Mouse (Mus musculus): ENCODE measurements at regions not wholly inside any gene's neighbourhood (a gene's known extent, or its start where the extent isn't known, plus 50 kb on each side); places are given as distances from the start of the nearest gene placed in this dataset.

GRCm38 (mm10) chr10:21755717-21756116 is 126.3 kb upstream of the Sgk1 start:
- H3K4me3 ChIP-seq (ENCODE audit: low read depth, low read length) = no peak overlapping the region
- DNase-seq (ENCODE audit: low spot score) (peak; percentile 20), ATAC-seq (ENCODE audit: low read depth) (no peak)
- H3K27ac ChIP-seq (replicated peaks; ENCODE audit: low read depth, low read length) = no peak overlapping the region
- no peaks in the 10 kb centered on the region for H3K9me3 ChIP-seq (ENCODE audit: control insufficient read depth, low read length)
- 79% methylated on average over 4 of the region's 4 CpGs for WGBS
- H3K27me3 ChIP-seq (replicated peaks; ENCODE audit: control insufficient read depth, insufficient read depth, low read length) = no peaks in the 10 kb centered on the region
- no peak overlapping the region for H3K4me2 ChIP-seq (ENCODE audit: low read depth, low read length)
- H3K36me3 ChIP-seq (ENCODE audit: control insufficient read depth, insufficient read depth, low read length) = no peaks in the 10 kb centered on the region
- H3K4me1 ChIP-seq (ENCODE audit: control insufficient read depth, insufficient read depth, low read length) = no peaks in the 10 kb centered on the region
- no peak overlapping the region for H3K9ac ChIP-seq (ENCODE audit: low read depth, low read length)

- 86% methylated on average over 7 of the region's 7 CpGs for WGBS
- Histone ChIP-seq H3K27me3 (replicated peaks; ENCODE audit: control insufficient read depth, insufficient read depth, low read length) (no peaks in the 10 kb centered on the region), H3K27ac (replicated peaks; ENCODE audit: low read depth, low read length) (no peak overlapping the region), H3K36me3 (ENCODE audit: control insufficient read depth, insufficient read depth, low read length) (no peaks in the 10 kb centered on the region), H3K4me2 (ENCODE audit: low read depth, low read length) (no peak overlapping the region), H3K9ac (ENCODE audit: low read depth, low read length) (no peak overlapping the region), H3K4me1 (ENCODE audit: control insufficient read depth, insufficient read depth, low read length) (no peaks in the 10 kb centered on the region), H3K9me3 (ENCODE audit: control insufficient read depth, low read length) (no peaks in the 10 kb centered on the region), H3K4me3 (ENCODE audit: low read depth, low read length) (no peak overlapping the region)
- no peak for DNase-seq (ENCODE audit: low spot score)
- ATAC-seq (ENCODE audit: low read depth) = no peak
Observed at GRCm38 (mm10) chr10:21756811-21757210, 125.2 kb upstream of the Sgk1 start.

- Histone ChIP-seq H3K4me3 (ENCODE audit: low read depth, low read length) (no peak overlapping the region), H3K36me3 (ENCODE audit: control insufficient read depth, insufficient read depth, low read length) (no peaks in the 10 kb centered on the region), H3K27me3 (replicated peaks; ENCODE audit: control insufficient read depth, insufficient read depth, low read length) (no peaks in the 10 kb centered on the region), H3K4me1 (ENCODE audit: control insufficient read depth, insufficient read depth, low read length) (no peaks in the 10 kb centered on the region), H3K4me2 (ENCODE audit: low read depth, low read length) (no peak overlapping the region), H3K9me3 (ENCODE audit: control insufficient read depth, low read length) (no peaks in the 10 kb centered on the region), H3K27ac (replicated peaks; ENCODE audit: low read depth, low read length) (no peak overlapping the region), H3K9ac (ENCODE audit: low read depth, low read length) (no peak overlapping the region)
- WGBS = 76% methylated on average over 6 of the region's 6 CpGs
- no peak for DNase-seq (ENCODE audit: low spot score)
- no peak for ATAC-seq (ENCODE audit: low read depth)
Observed at GRCm38 (mm10) chr10:21758122-21758521, 123.9 kb upstream of the Sgk1 start.

- 89% methylated on average over 5 of the region's 5 CpGs for WGBS
- Histone ChIP-seq H3K4me2 (ENCODE audit: low read depth, low read length) (no peak overlapping the region), H3K27me3 (replicated peaks; ENCODE audit: control insufficient read depth, insufficient read depth, low read length) (no peaks in the 10 kb centered on the region), H3K9ac (ENCODE audit: low read depth, low read length) (no peak overlapping the region), H3K9me3 (ENCODE audit: control insufficient read depth, low read length) (no peaks in the 10 kb centered on the region), H3K27ac (replicated peaks; ENCODE audit: low read depth, low read length) (no peak overlapping the region), H3K4me1 (ENCODE audit: control insufficient read depth, insufficient read depth, low read length) (no peaks in the 10 kb centered on the region), H3K4me3 (ENCODE audit: low read depth, low read length) (no peak overlapping the region), H3K36me3 (ENCODE audit: control insufficient read depth, insufficient read depth, low read length) (no peaks in the 10 kb centered on the region)
- ATAC-seq (ENCODE audit: low read depth) = no peak
- DNase-seq (ENCODE audit: low spot score) = no peak
Observed at GRCm38 (mm10) chr10:21762516-21762915, 119.5 kb upstream of the Sgk1 start.

- Histone ChIP-seq H3K9me3 (ENCODE audit: control insufficient read depth, low read length) (no peaks in the 10 kb centered on the region), H3K4me3 (ENCODE audit: low read depth, low read length) (no peak overlapping the region), H3K9ac (ENCODE audit: low read depth, low read length) (no peak overlapping the region), H3K4me2 (ENCODE audit: low read depth, low read length) (no peak overlapping the region), H3K27me3 (replicated peaks; ENCODE audit: control insufficient read depth, insufficient read depth, low read length) (no peaks in the 10 kb centered on the region), H3K4me1 (ENCODE audit: control insufficient read depth, insufficient read depth, low read length) (no peaks in the 10 kb centered on the region), H3K36me3 (ENCODE audit: control insufficient read depth, insufficient read depth, low read length) (no peaks in the 10 kb centered on the region), H3K27ac (replicated peaks; ENCODE audit: low read depth, low read length) (no peak overlapping the region)
- 94% methylated on average over 17 of the region's 17 CpGs for WGBS
- ATAC-seq (ENCODE audit: low read depth) (no peak), DNase-seq (ENCODE audit: low spot score) (no peak)
Observed at GRCm38 (mm10) chr10:21763017-21763964, 118.7 kb upstream of the Sgk1 start.

- 87% methylated on average over 8 of the region's 8 CpGs for WGBS
- no peaks in the 10 kb centered on the region for H3K36me3 ChIP-seq (ENCODE audit: control insufficient read depth, insufficient read depth, low read length)
- no peak overlapping the region for H3K4me2 ChIP-seq (ENCODE audit: low read depth, low read length)
- ATAC-seq (ENCODE audit: low read depth) (no peak), DNase-seq (ENCODE audit: low spot score) (no peak)
- no peak overlapping the region for H3K27ac ChIP-seq (replicated peaks; ENCODE audit: low read depth, low read length)
- H3K4me1 ChIP-seq (ENCODE audit: control insufficient read depth, insufficient read depth, low read length) = no peaks in the 10 kb centered on the region
- no peaks in the 10 kb centered on the region for H3K27me3 ChIP-seq (replicated peaks; ENCODE audit: control insufficient read depth, insufficient read depth, low read length)
- H3K4me3 ChIP-seq (ENCODE audit: low read depth, low read length) = no peak overlapping the region
- H3K9me3 ChIP-seq (ENCODE audit: control insufficient read depth, low read length) = no peaks in the 10 kb centered on the region
- H3K9ac ChIP-seq (ENCODE audit: low read depth, low read length) = no peak overlapping the region
Observed at GRCm38 (mm10) chr10:21764090-21764489, 117.9 kb upstream of the Sgk1 start.

GRCm38 (mm10) chr10:21764891-21765290 is 117.1 kb upstream of the Sgk1 start:
- ATAC-seq (ENCODE audit: low read depth) = no peak
- Histone ChIP-seq H3K27ac (replicated peaks; ENCODE audit: low read depth, low read length) (no peak overlapping the region), H3K4me3 (ENCODE audit: low read depth, low read length) (no peak overlapping the region), H3K4me1 (ENCODE audit: control insufficient read depth, insufficient read depth, low read length) (no peaks in the 10 kb centered on the region), H3K9me3 (ENCODE audit: control insufficient read depth, low read length) (no peaks in the 10 kb centered on the region), H3K36me3 (ENCODE audit: control insufficient read depth, insufficient read depth, low read length) (no peaks in the 10 kb centered on the region), H3K9ac (ENCODE audit: low read depth, low read length) (no peak overlapping the region), H3K27me3 (replicated peaks; ENCODE audit: control insufficient read depth, insufficient read depth, low read length) (no peaks in the 10 kb centered on the region), H3K4me2 (ENCODE audit: low read depth, low read length) (no peak overlapping the region)
- DNase-seq (ENCODE audit: low spot score) = no peak
- whole genome bisulfite sequencing = 77% methylated on average over 13 of the region's 13 CpGs

- H3K9me3 ChIP-seq (ENCODE audit: control insufficient read depth, low read length) = no peaks in the 10 kb centered on the region
- no peak overlapping the region for H3K4me3 ChIP-seq (ENCODE audit: low read depth, low read length)
- H3K36me3 ChIP-seq (ENCODE audit: control insufficient read depth, insufficient read depth, low read length) = no peaks in the 10 kb centered on the region
- ATAC-seq (ENCODE audit: low read depth) (no peak), DNase-seq (ENCODE audit: low spot score) (no peak)
- 67% methylated on average over 4 of the region's 4 CpGs for WGBS
- no peak overlapping the region for H3K4me2 ChIP-seq (ENCODE audit: low read depth, low read length)
- no peak overlapping the region for H3K9ac ChIP-seq (ENCODE audit: low read depth, low read length)
- H3K27me3 ChIP-seq (replicated peaks; ENCODE audit: control insufficient read depth, insufficient read depth, low read length) = no peaks in the 10 kb centered on the region
- no peak overlapping the region for H3K27ac ChIP-seq (replicated peaks; ENCODE audit: low read depth, low read length)
- no peaks in the 10 kb centered on the region for H3K4me1 ChIP-seq (ENCODE audit: control insufficient read depth, insufficient read depth, low read length)
Observed at GRCm38 (mm10) chr10:21773548-21773947, 108.4 kb upstream of the Sgk1 start.

GRCm38 (mm10) chr10:21775441-21775840 is 106.5 kb upstream of the Sgk1 start:
- Histone ChIP-seq H3K4me1 (ENCODE audit: control insufficient read depth, insufficient read depth, low read length) (no peaks in the 10 kb centered on the region), H3K4me2 (ENCODE audit: low read depth, low read length) (no peak overlapping the region)
- 81% methylated on average over 5 of the region's 5 CpGs for WGBS

More at GRCm38 (mm10) chr10:21775441-21775840, 106.5 kb upstream of the Sgk1 start:
- Histone ChIP-seq H3K9me3 (ENCODE audit: control insufficient read depth, low read length) (no peaks in the 10 kb centered on the region), H3K27me3 (replicated peaks; ENCODE audit: control insufficient read depth, insufficient read depth, low read length) (no peaks in the 10 kb centered on the region), H3K27ac (replicated peaks; ENCODE audit: low read depth, low read length) (no peak overlapping the region), H3K36me3 (ENCODE audit: control insufficient read depth, insufficient read depth, low read length) (no peaks in the 10 kb centered on the region), H3K4me3 (ENCODE audit: low read depth, low read length) (no peak overlapping the region), H3K9ac (ENCODE audit: low read depth, low read length) (no peak overlapping the region)
- no peak for DNase-seq (ENCODE audit: low spot score)
- no peak for ATAC-seq (ENCODE audit: low read depth)

Data from embryonic facial prominence, embryonic 14.5 days (tissue).